Mouse (Mus musculus): ENCODE measurements around the gene 1700092M07Rik.

DNA sequence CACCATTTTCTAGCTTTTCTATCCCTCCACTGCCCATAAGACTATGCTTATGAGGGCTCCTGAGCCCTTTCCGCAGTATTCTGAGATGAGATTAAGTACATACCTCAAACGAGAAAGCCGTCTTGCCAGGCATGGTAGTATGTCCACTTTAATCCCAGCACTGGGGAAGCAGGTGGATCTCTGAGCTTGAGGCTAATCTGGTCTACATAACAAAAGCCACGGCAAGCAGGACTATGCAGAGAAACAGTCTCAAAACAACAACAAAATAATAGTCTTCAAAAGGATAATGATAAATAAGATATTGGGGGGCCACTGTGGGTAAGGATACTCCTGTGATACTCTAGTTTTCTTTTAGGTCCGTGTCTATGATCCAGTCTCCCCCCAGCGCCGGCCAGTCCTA is 1.6 kb upstream of the 1700092M07Rik start:
- TF ChIP-seq ZNF384 (IDR thresholded peaks at IDR 0.05; ENCODE audit: low read depth, low read length) = no peak
- TF ChIP-seq MAFK (IDR thresholded peaks at IDR 0.05; ENCODE audit: insufficient read depth, low read depth, low read length) = no peak
- TF ChIP-seq HCFC1 (IDR thresholded peaks at IDR 0.05; ENCODE audit: borderline replicate concordance, insufficient read depth, low read length) = no peak
